Mouse (Mus musculus) lung, embryonic 16.5 days (tissue): Measurements from ENCODE around the gene 5330417C22Rik. TPM values are rescaled to one million over a fixed set of nuclear protein-coding genes. Genes with fewer than 3 reads are reported as not detected.

Source experiments
- ATAC-seq: fragments of 200-750 bp; cut with Nextera tagmentation; 2 replicates; pipeline ENCODE4 v1.8.0; 2017; ENCODE audit warnings: low read depth, mild to moderate bottlenecking, moderate library complexity
- H3K27ac ChIP-seq: fragments of 300-500 bp; sonication (generic); 2 replicates; pipeline ENCODE4 v1.5.1; 2014; ENCODE audit warnings: mild to moderate bottlenecking, control low read depth, low read length
- H3K27me3 ChIP-seq: fragments of 300-500 bp; sonication (generic); 2 replicates; pipeline ENCODE4 v1.6.1; 2014; ENCODE audit warnings: low read depth, low read length, mixed read lengths; ENCODE audit not compliant: control insufficient read depth, insufficient read depth
- H3K36me3 ChIP-seq: fragments of 300-500 bp; sonication (generic); 2 replicates; pipeline ENCODE4 v1.6.1; 2014; ENCODE audit warnings: low read length; ENCODE audit not compliant: control insufficient read depth, insufficient read depth
- H3K4me1 ChIP-seq: fragments of 300-500 bp; sonication (generic); replicated peaks from 2 replicates; pipeline ENCODE4 v1.6.1; 2014; ENCODE audit warnings: low read length, mixed read lengths; ENCODE audit not compliant: control insufficient read depth, insufficient read depth
- H3K4me2 ChIP-seq: fragments of 300-500 bp; sonication (generic); 2 replicates; pipeline ENCODE4 v1.6.1; 2014; ENCODE audit warnings: low read depth, low read length, control low read depth
- H3K4me3 ChIP-seq: fragments of 300-500 bp; sonication (generic); 2 replicates; pipeline ENCODE4 v1.5.1; 2014; ENCODE audit warnings: mild to moderate bottlenecking, low read length, control low read depth
- H3K9ac ChIP-seq: fragments of 300-500 bp; sonication (generic); 2 replicates; pipeline ENCODE4 v1.6.1; 2014; ENCODE audit warnings: low read length, control low read depth
- H3K9me3 ChIP-seq: fragments of 300-500 bp; sonication (generic); 2 replicates; pipeline ENCODE4 v1.6.1; 2016; ENCODE audit warnings: low read length; ENCODE audit not compliant: control insufficient read depth
- WGBS: fragments of 180-500 bp; shearing (Covaris S2); extraction: QIAGEN DNeasy Blood & Tissue Kit; methylation state at CpG from one replicate; pipeline ENCODE4 v1.1.7; 2014; 5-methylcytosine and 5-hydroxymethylcytosine counted together
- polyA plus RNA-seq: library from polyadenylated mRNA; unstranded; fragments of >200 nt; fragmentation: Nextera tagmentation; extraction: Ambion mirVana; gene quantifications from 2 replicates; pipeline ENCODE4 v1.2.1, GENCODE M21; 2015

5330417C22Rik gene
- polyA plus RNA-seq, 1 experiment from 2014 or later: 19.6 TPM

GRCm38 (mm10) chr3:108533951-108534350, 2.4 kb downstream of the 5330417C22Rik start, which contains the start of gene 1700013F07Rik:
Gene 1700013F07Rik (plus strand): TSS chr3:108534150.
- Histone ChIP-seq H3K4me1 (peaks cover 20% of the 10 kb centered on the region), H3K27me3 (peaks cover 10% of the 10 kb centered on the region), H3K9ac (no peak within 1 kb of the TSS), H3K4me3 (no peak within 1 kb of the TSS), H3K4me2 (peak within 1 kb of the TSS; percentile 2; the same call in 1 of the 2 replicates), H3K9me3 (no peaks in the 10 kb centered on the region), H3K27ac (peak within 1 kb of the TSS; percentile 34), H3K36me3 (no peaks in the 10 kb centered on the region)
- 79% methylated on average over 6 of the region's 6 CpGs for WGBS
- no peak for ATAC-seq

GRCm38 (mm10) chr3:108533114-108533885, 3.0 kb downstream of the 5330417C22Rik start:
- H3K27ac ChIP-seq: peak overlapping the region; percentile 34
- no peaks in the 10 kb centered on the region for H3K36me3 ChIP-seq
- H3K4me2 ChIP-seq: peak overlapping the region; percentile 2; the same call in 1 of the 2 replicates
- H3K4me3 ChIP-seq: no peak overlapping the region
- no peaks in the 10 kb centered on the region for H3K9me3 ChIP-seq
- 50% methylated on average over 9 of the region's 9 CpGs for WGBS
- peaks cover 10% of the 10 kb centered on the region for H3K27me3 ChIP-seq
- H3K4me1 ChIP-seq: peaks cover 20% of the 10 kb centered on the region
- 0 out of 2 replicates have a peak, but pooled peaks have one; percentile 35 for ATAC-seq
- no peak overlapping the region for H3K9ac ChIP-seq

GRCm38 (mm10) chr3:108528489-108528888, 7.8 kb downstream of the 5330417C22Rik start:
- peaks cover 7% of the 10 kb centered on the region for H3K4me1 ChIP-seq
- 87% methylated on average over 8 of the region's 8 CpGs for WGBS
- no peak overlapping the region for H3K27ac ChIP-seq
- no peaks in the 10 kb centered on the region for H3K27me3 ChIP-seq
- no peaks in the 10 kb centered on the region for H3K36me3 ChIP-seq
- H3K9ac ChIP-seq: no peak overlapping the region
- ATAC-seq: no peak
- H3K4me2 ChIP-seq: no peak overlapping the region
- no peak overlapping the region for H3K4me3 ChIP-seq
- H3K9me3 ChIP-seq: no peaks in the 10 kb centered on the region

GRCm38 (mm10) chr3:108523415-108523814, 12.9 kb downstream of the 5330417C22Rik start:
- no peak overlapping the region for H3K9ac ChIP-seq
- WGBS: 79% methylated on average over 4 of the region's 4 CpGs
- H3K4me3 ChIP-seq: no peak overlapping the region
- H3K36me3 ChIP-seq: no peaks in the 10 kb centered on the region
- no peaks in the 10 kb centered on the region for H3K4me1 ChIP-seq
- no peak overlapping the region for H3K27ac ChIP-seq
- ATAC-seq: no peak
- no peaks in the 10 kb centered on the region; the same call in 1 of the 2 replicates for H3K27me3 ChIP-seq
- no peak overlapping the region for H3K4me2 ChIP-seq
- no peaks in the 10 kb centered on the region for H3K9me3 ChIP-seq

- H3K36me3 ChIP-seq: no peaks in the 10 kb centered on the region
- no peaks in the 10 kb centered on the region for H3K9me3 ChIP-seq
- no peak overlapping the region for H3K4me2 ChIP-seq
- H3K9ac ChIP-seq: no peak overlapping the region
- no peak overlapping the region for H3K4me3 ChIP-seq
- WGBS: 37% methylated on average over 4 of the region's 4 CpGs
- no peaks in the 10 kb centered on the region for H3K4me1 ChIP-seq
- no peak for ATAC-seq
- no peaks in the 10 kb centered on the region; the same call in 1 of the 2 replicates for H3K27me3 ChIP-seq
- no peak overlapping the region for H3K27ac ChIP-seq
Measured at GRCm38 (mm10) chr3:108518276-108518675, 18.1 kb downstream of the 5330417C22Rik start.

GRCm38 (mm10) chr3:108513465-108513864, 22.9 kb downstream of the 5330417C22Rik start:
- H3K9me3 ChIP-seq: no peaks in the 10 kb centered on the region
- no peaks in the 10 kb centered on the region for H3K4me1 ChIP-seq
- no peak overlapping the region for H3K4me3 ChIP-seq
- H3K4me2 ChIP-seq: no peak overlapping the region
- no peak overlapping the region for H3K27ac ChIP-seq
- 67% methylated on average over 3 of the region's 3 CpGs for WGBS
- H3K27me3 ChIP-seq: no peaks in the 10 kb centered on the region
- H3K9ac ChIP-seq: no peak overlapping the region
- ATAC-seq: no peak
- no peaks in the 10 kb centered on the region for H3K36me3 ChIP-seq

GRCm38 (mm10) chr3:108510716-108511483, 25.4 kb downstream of the 5330417C22Rik start:
- Histone ChIP-seq H3K4me1 (no peaks in the 10 kb centered on the region), H3K27me3 (no peaks in the 10 kb centered on the region), H3K4me2 (no peak overlapping the region), H3K9me3 (no peaks in the 10 kb centered on the region), H3K9ac (no peak overlapping the region), H3K27ac (no peak overlapping the region), H3K4me3 (no peak overlapping the region), H3K36me3 (no peaks in the 10 kb centered on the region)
- 19% methylated on average over 9 of the region's 9 CpGs for WGBS
- ATAC-seq: peak; percentile 41; the same call in 1 of the 2 replicates

GRCm38 (mm10) chr3:108510156-108510555, 26.2 kb downstream of the 5330417C22Rik start:
- Histone ChIP-seq H3K4me1 (no peaks in the 10 kb centered on the region), H3K27ac (no peak overlapping the region), H3K9me3 (no peaks in the 10 kb centered on the region), H3K36me3 (no peaks in the 10 kb centered on the region), H3K4me2 (no peak overlapping the region), H3K9ac (no peak overlapping the region), H3K27me3 (no peaks in the 10 kb centered on the region), H3K4me3 (no peak overlapping the region)
- no peak for ATAC-seq
- 53% methylated on average over 1 of the region's 2 CpGs for WGBS
